Mouse (Mus musculus) midbrain, embryonic 15.5 days (tissue): ENCODE measurements around the gene Bmpr2. TPM values are rescaled to one million over a fixed set of nuclear protein-coding genes. Genes with fewer than 3 reads are reported as not detected.

Experiments used
- ATAC-seq: fragments of 200-750 bp; cut with Nextera tagmentation; replicated peaks from 2 replicates; pipeline ENCODE4 v1.8.0; 2017; ENCODE audit warnings: moderate TSS enrichment
- H3K27ac ChIP-seq: fragments of 300-500 bp; sonication (generic); 2 replicates; pipeline ENCODE4 v1.5.1; 2015; ENCODE audit warnings: mild to moderate bottlenecking, inconsistent platforms
- H3K27me3 ChIP-seq: fragments of 300-500 bp; sonication (generic); replicated peaks from 2 replicates; pipeline ENCODE4 v1.6.1; 2015; ENCODE audit warnings: inconsistent platforms
- H3K36me3 ChIP-seq: fragments of 300-500 bp; sonication (generic); replicated peaks from 2 replicates; pipeline ENCODE4 v1.6.1; 2015; ENCODE audit warnings: inconsistent platforms
- H3K4me1 ChIP-seq: fragments of 300-500 bp; sonication (generic); 2 replicates; pipeline ENCODE4 v1.6.1; 2015; ENCODE audit warnings: inconsistent platforms
- H3K4me2 ChIP-seq: fragments of 300-500 bp; sonication (generic); 2 replicates; pipeline ENCODE4 v1.6.1; 2015; ENCODE audit warnings: inconsistent platforms, mild to moderate bottlenecking, moderate library complexity
- H3K4me3 ChIP-seq: fragments of 300-500 bp; sonication (generic); 2 replicates; pipeline ENCODE4 v1.5.1; 2015; ENCODE audit warnings: mild to moderate bottlenecking, inconsistent platforms
- H3K9ac ChIP-seq: fragments of 300-500 bp; sonication (generic); 2 replicates; pipeline ENCODE4 v1.6.1; 2015; ENCODE audit warnings: mild to moderate bottlenecking, inconsistent platforms
- H3K9me3 ChIP-seq: fragments of 300-500 bp; sonication (generic); 2 replicates; pipeline ENCODE4 v1.6.1; 2016; ENCODE audit warnings: inconsistent platforms
- WGBS: fragments of 180-500 bp; shearing (Covaris S2); methylation state at CpG from one replicate; pipeline ENCODE4 v1.1.7; 2015; ENCODE audit warnings: mixed read lengths; 5-methylcytosine and 5-hydroxymethylcytosine counted together
- polyA plus RNA-seq: library from polyadenylated mRNA; unstranded; fragments of >200 nt; fragmentation: Nextera tagmentation; extraction: Ambion mirVana; gene quantifications from 2 replicates; pipeline ENCODE4 v1.2.1, GENCODE M21; 2015

Bmpr2 gene
- polyA plus RNA-seq, 1 experiment from 2014 or later, result 9.8 TPM

GRCm38 (mm10) chr1:59923673-59924072 is 160.5 kb downstream of the Bmpr2 start:
- Histone ChIP-seq H3K36me3 (no peaks in the 10 kb centered on the region), H3K9me3 (no peaks in the 10 kb centered on the region), H3K27me3 (no peaks in the 10 kb centered on the region), H3K9ac (no peak overlapping the region), H3K4me2 (no peak overlapping the region), H3K4me3 (no peak overlapping the region), H3K27ac (no peak overlapping the region), H3K4me1 (peaks cover 10% of the 10 kb centered on the region)
- ATAC-seq, result no peak
- 91% methylated on average over 1 of the region's 1 CpGs for WGBS

GRCm38 (mm10) chr1:59924411-59924810 is 161.2 kb downstream of the Bmpr2 start:
- no peak overlapping the region for H3K9ac ChIP-seq

GRCm38 (mm10) chr1:59926021-59926672 is 162.9 kb downstream of the Bmpr2 start:
- H3K36me3 ChIP-seq, result no peaks in the 10 kb centered on the region
- H3K27ac ChIP-seq, result no peak overlapping the region
- no peak overlapping the region for H3K4me2 ChIP-seq
- no peak overlapping the region for H3K4me3 ChIP-seq
- 94% methylated on average over 3 of the region's 3 CpGs for WGBS
- H3K9ac ChIP-seq, result no peak overlapping the region
- no peaks in the 10 kb centered on the region for H3K27me3 ChIP-seq
- no peaks in the 10 kb centered on the region for H3K9me3 ChIP-seq
- peak; percentile 23; the same call in 1 of the 2 replicates for ATAC-seq
- peaks cover 10% of the 10 kb centered on the region for H3K4me1 ChIP-seq

More at GRCm38 (mm10) chr1:59924411-59924810, 161.2 kb downstream of the Bmpr2 start:
- H3K27ac ChIP-seq, result no peak overlapping the region
- no peak for ATAC-seq
- H3K9me3 ChIP-seq, result no peaks in the 10 kb centered on the region
- no peaks in the 10 kb centered on the region for H3K36me3 ChIP-seq
- H3K4me2 ChIP-seq, result no peak overlapping the region
- H3K27me3 ChIP-seq, result no peaks in the 10 kb centered on the region
- 91% methylated on average over 2 of the region's 2 CpGs for WGBS
- no peak overlapping the region for H3K4me3 ChIP-seq
- peaks cover 10% of the 10 kb centered on the region for H3K4me1 ChIP-seq

- no peaks in the 10 kb centered on the region for H3K36me3 ChIP-seq
- no peak overlapping the region for H3K4me3 ChIP-seq
- no peaks in the 10 kb centered on the region for H3K27me3 ChIP-seq
- ATAC-seq, result no peak
- H3K4me2 ChIP-seq, result no peak overlapping the region
- no peak overlapping the region for H3K9ac ChIP-seq
- no peak overlapping the region for H3K27ac ChIP-seq
- 98% methylated on average over 2 of the region's 2 CpGs for WGBS
- H3K4me1 ChIP-seq, result peaks cover 10% of the 10 kb centered on the region
- no peaks in the 10 kb centered on the region for H3K9me3 ChIP-seq
Measured at GRCm38 (mm10) chr1:59927131-59927680, 164.0 kb downstream of the Bmpr2 start.

Other genes starting within 250 kb of the Bmpr2 start
- gene Gm973, start 247.1 kb upstream of the Bmpr2 start, polyA plus RNA-seq, result 10.9 and 14.8 TPM in 2 replicates
- 311 and 328 TPM in 2 replicates for gene Sumo1, start 92.6 kb upstream of the Bmpr2 start, polyA plus RNA-seq
- gene Nop58, start 78.4 kb upstream of the Bmpr2 start, polyA plus RNA-seq, result 133 and 136 TPM in 2 replicates
- gene Fam117b, start 149.6 kb downstream of the Bmpr2 start, polyA plus RNA-seq, result 44.3 and 48.2 TPM in 2 replicates